Mouse (Mus musculus): Measurements from ENCODE around the gene D130052B06Rik.

D130052B06Rik gene

GRCm38 (mm10) chr11:33654485-33654884 is 55.4 kb downstream of the D130052B06Rik start:
- ChIA-PET POLR2A (no interaction called here), CTCF (no interaction called here)

- ChIA-PET POLR2A (no interaction called here), CTCF (interaction anchor here in 1 of 4 experiments (1.0 kb wide), 1 partner anchor 54 kb away, joined by 3 read pairs; no protein-coding TSS in a partner anchor)
Observed at GRCm38 (mm10) chr11:33655221-33655620, 56.1 kb downstream of the D130052B06Rik start.

DNA sequence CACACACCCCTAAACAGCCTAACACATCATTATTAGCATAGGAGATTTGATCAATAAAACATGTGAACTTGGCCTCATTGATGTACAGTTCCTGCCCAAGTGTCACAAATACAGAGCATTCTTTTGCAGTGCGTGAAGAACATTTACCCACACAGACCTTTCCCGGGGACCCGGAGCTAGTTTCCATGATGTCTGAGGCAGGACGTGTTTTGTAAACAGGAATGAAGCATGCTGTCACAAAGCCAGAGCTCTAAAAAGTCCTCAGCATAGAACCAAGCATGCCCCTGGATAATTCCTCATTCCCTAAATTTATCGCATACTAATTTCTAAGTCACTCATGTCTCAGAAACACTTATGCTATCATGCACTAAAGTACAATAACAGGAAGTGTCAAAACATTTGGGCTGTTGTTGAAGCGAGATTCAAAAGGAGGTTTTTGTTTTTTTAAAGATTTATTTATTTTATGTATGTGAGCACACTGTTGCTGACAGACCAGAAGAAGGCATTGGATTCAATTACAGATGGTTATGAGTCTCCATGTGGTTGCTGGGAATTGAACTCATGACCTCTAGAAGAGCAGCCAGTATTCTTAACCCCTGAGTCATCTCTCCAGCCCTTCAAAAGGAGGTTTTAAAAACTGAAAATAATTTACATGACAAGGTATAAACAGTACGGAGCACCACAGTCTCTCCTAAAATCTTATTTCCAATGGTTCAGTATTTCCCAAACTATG is 56.9 kb downstream of the D130052B06Rik start:
- POLR2A ChIA-PET, result interaction anchor here in 1 of 4 experiments (0.6 kb wide), 1 partner anchor 112 kb away, joined by 3 read pairs; no protein-coding TSS in a partner anchor
- CTCF ChIA-PET, result interaction anchor here in 2 of 4 experiments (0.6 to 1.0 kb wide), 2 partner anchors 53 to 332 kb away, joined by 3 to 5 read pairs; no protein-coding TSS in a partner anchor

DNA sequence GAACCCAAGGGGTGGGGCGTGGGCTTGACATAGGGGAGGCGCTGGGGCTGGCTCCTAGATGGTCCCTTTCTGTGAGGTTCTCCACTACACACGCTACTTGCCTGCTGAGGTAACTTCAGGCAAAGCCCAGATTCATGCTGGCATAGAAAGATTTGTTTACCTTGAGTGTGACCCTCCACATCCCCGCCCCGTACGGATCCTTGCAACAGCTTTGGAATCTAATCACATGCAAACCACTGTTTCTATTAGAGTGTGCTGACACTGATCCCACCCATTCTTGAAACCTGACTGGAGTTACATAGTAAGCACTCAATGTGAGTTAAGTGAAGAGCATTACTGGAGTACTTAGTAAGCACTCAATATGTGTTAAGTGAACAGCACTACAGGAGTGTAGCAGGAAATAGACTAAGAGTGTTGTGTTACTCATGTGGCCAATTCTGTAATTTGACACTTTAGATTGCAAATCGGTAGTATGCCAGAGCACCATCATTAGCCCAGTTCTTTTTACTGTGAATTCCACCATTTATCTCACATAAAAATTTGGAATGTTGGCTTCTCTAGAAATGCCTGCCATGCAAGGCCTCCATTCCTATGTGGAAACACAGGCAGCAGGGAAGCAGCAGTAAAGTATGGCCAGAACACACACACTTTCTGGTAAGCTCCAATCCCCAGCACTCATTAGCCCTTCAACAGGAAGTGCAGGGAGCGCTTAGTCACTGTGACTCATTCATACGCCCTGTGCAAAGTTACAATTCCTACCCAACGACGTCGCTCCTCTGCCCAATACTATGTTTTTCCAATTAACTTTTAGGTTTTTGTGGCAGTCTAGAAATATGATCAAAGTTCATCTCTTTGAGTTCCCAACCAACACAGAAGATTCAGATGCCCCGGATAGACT is 61.2 kb downstream of the D130052B06Rik start:
- CTCF ChIA-PET, result no interaction called here
- POLR2A ChIA-PET, result no interaction called here

- POLR2A ChIA-PET, result no interaction called here
- CTCF ChIA-PET, result no interaction called here
Observed at GRCm38 (mm10) chr11:33663599-33663998, 64.5 kb downstream of the D130052B06Rik start.

- ChIA-PET POLR2A (no interaction called here), CTCF (no interaction called here)
Observed at GRCm38 (mm10) chr11:33668376-33668775, 69.3 kb downstream of the D130052B06Rik start.

DNA sequence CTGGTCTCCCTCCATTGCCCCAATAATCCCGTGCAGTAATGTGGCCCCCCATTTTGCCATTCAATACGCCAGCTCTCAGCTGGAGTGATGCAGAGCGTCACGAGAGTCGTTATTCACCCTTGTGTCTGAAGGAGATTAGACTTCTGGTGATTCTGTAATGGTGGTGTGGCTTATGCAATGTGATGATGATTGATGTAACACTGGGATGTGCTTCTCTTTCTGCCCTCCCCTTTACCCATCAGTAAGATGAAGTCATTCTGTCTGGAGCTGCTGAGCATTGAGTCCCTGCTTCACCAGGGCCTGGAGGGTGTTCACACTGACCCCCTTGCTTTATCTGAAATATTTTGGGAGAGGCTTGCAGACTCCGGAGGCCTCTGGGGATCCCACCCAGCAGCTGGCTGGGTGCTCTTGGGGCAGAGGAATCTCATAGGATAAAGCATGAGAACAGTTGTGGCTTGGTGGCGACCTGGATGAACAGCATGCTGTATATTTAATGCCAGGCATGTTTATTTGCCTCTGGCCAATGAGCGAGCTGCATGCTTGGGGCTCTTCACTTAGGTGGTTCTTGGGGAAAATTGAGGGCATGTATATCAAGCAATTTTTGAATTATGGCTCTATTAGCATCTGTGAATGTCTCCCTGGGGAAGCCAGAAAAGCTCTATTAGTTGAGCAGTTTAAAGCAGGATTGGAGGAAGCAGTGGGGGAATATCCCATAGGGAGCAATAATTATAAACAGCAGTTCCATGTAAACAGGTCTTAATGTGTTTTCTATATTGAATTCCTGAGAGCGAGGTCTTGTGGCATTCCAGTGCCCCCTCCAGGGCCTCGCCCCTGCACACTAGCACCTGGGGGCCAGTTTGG is 71.2 kb downstream of the D130052B06Rik start:
- POLR2A ChIA-PET, result interaction anchor here in 1 of 4 experiments (0.6 to 0.9 kb wide), 2 partner anchors 30 to 1940 kb away, joined by 3 read pairs; no protein-coding TSS in a partner anchor
- CTCF ChIA-PET, result interaction anchor here in 1 of 4 experiments (1.4 kb wide), 1 partner anchor 55 kb away, joined by 3 read pairs; no protein-coding TSS in a partner anchor
